Mouse (Mus musculus) thymus, adult 2 months (tissue): ENCODE measurements around the gene Tdg. TPM values are rescaled to one million over a fixed set of nuclear protein-coding genes. Genes with fewer than 3 reads are reported as not detected.

Experiments
- DNase-seq: peaks from one replicate; pipeline ENCODE4 v3.0.0; 2021
- H3K27ac ChIP-seq: fragments of 200-500 bp; 2 replicates; pipeline ENCODE4 v1.5.1; 2012; ENCODE audit warnings: low read length, control low read depth; ENCODE audit not compliant: control insufficient read depth, insufficient read depth
- H3K27me3 ChIP-seq: fragments of 200-500 bp; 2 replicates; pipeline ENCODE4 v1.6.1; 2012; ENCODE audit warnings: mild to moderate bottlenecking, low read length, moderate library complexity, mixed read lengths; ENCODE audit not compliant: control insufficient read depth, insufficient read depth
- H3K36me3 ChIP-seq: fragments of 200-500 bp; 2 replicates; pipeline ENCODE4 v1.6.1; 2012; ENCODE audit warnings: mild to moderate bottlenecking, low read length, moderate library complexity; ENCODE audit not compliant: control insufficient read depth, insufficient read depth
- H3K4me1 ChIP-seq: fragments of 200-500 bp; replicated peaks from 2 replicates; pipeline ENCODE4 v1.6.1; 2012; ENCODE audit warnings: low read length; ENCODE audit not compliant: control insufficient read depth, insufficient read depth
- H3K4me3 ChIP-seq: fragments of 200-500 bp; 2 replicates; pipeline ENCODE4 v1.5.1; 2012; ENCODE audit warnings: mild to moderate bottlenecking, low read length, control low read depth, moderate library complexity; ENCODE audit not compliant: control insufficient read depth, insufficient read depth
- CTCF ChIP-seq: fragments of 200-500 bp; IDR thresholded peaks from 2 replicates; pipeline ENCODE4 v1.5.1; 2012; ENCODE audit warnings: mild to moderate bottlenecking, control low read depth, low read length, moderate library complexity, borderline replicate concordance; ENCODE audit not compliant: control insufficient read depth, poor library complexity, insufficient read depth; ENCODE audit errors: extremely low read depth
- POLR2A ChIP-seq: fragments of 200-500 bp; IDR thresholded peaks from 2 replicates; pipeline ENCODE4 v1.6.1; 2012; ENCODE audit warnings: mild to moderate bottlenecking, low read length, control low read depth, moderate library complexity; ENCODE audit not compliant: control insufficient read depth, poor library complexity, insufficient read depth; ENCODE audit errors: extremely low read depth
- WGBS: fragments of 180-500 bp; shearing (Covaris S2); methylation state at CpG from one replicate; pipeline ENCODE4 v1.1.7; 2018; 5-methylcytosine and 5-hydroxymethylcytosine counted together
- polyA plus RNA-seq: library from polyadenylated mRNA; depleted of rRNA; stranded (reverse); fragments of >200 nt; gene quantifications from 2 replicates; pipeline ENCODE4 v1.2.3, GENCODE M21; 2012; rRNA removed

The Tdg gene
- polyA plus RNA-seq, 1 experiment, result 49.9 TPM

- TF ChIP-seq POLR2A (no peak), CTCF (no peak)
- Histone ChIP-seq H3K4me3 (peak overlapping the region; percentile 88), H3K4me1 (peaks cover 15% of the 10 kb centered on the region), H3K27ac (no peak overlapping the region), H3K27me3 (no peaks in the 10 kb centered on the region), H3K36me3 (peaks cover 7% of the 10 kb centered on the region; the same call in 1 of the 2 replicates)
- WGBS, result under 1% methylated on average over 59 of the region's 59 CpGs
- DNase-seq, result no peak
Measured at GRCm38 (mm10) chr10:82699296-82699941, 69.8 kb downstream of the Tdg start.

Other genes starting within 250 kb of the Tdg start
- gene Gm1553, start 137.2 kb upstream of the Tdg start, polyA plus RNA-seq, result not detected in 2 replicates
- 56.9 and 67.7 TPM in 2 replicates for gene 1190007I07Rik, start 6.6 kb upstream of the Tdg start, polyA plus RNA-seq
- 7.9 and 8.9 TPM in 2 replicates for gene Glt8d2, start 60.8 kb downstream of the Tdg start, polyA plus RNA-seq
- 17.0 and 17.1 TPM in 2 replicates for gene Hcfc2, start 66.3 kb downstream of the Tdg start, polyA plus RNA-seq
- gene Nfyb, start 134.3 kb downstream of the Tdg start, polyA plus RNA-seq, result 21.4 and 26.7 TPM in 2 replicates
- 32.2 and 42.5 TPM in 2 replicates for gene Txnrd1, start 204.1 kb downstream of the Tdg start, polyA plus RNA-seq
- gene Eid3, start 236.8 kb downstream of the Tdg start, polyA plus RNA-seq, result 0.37 and 0.46 TPM in 2 replicates